Mouse (Mus musculus): ENCODE measurements around the gene Rbm20.
A peak's percentile ranks its signal among the peaks of the same experiment; 100 is the strongest.

Gene Rbm20

GRCm38 (mm10) chr19:53809185-53809861 lies 132.2 kb downstream of the Rbm20 start:
- DNase-seq (ENCODE audit: low spot score in 2 of 2), result peak in 1 of 2 experiments; percentile 68

GRCm38 (mm10) chr19:53810024-53810423 lies 132.9 kb downstream of the Rbm20 start:
- no peak for DNase-seq (ENCODE audit: low spot score in 2 of 2)

GRCm38 (mm10) chr19:53810584-53810983 lies 133.5 kb downstream of the Rbm20 start:
- DNase-seq (ENCODE audit: low spot score in 2 of 2), result no peak

GRCm38 (mm10) chr19:53813576-53813975 lies 136.5 kb downstream of the Rbm20 start:
- no peak for DNase-seq (ENCODE audit: low spot score in 2 of 2)

- DNase-seq (ENCODE audit: low spot score in 2 of 2), result no peak
Measured at GRCm38 (mm10) chr19:53815714-53816113, 138.6 kb downstream of the Rbm20 start.

- no peak for DNase-seq (ENCODE audit: low spot score in 2 of 2)
Measured at GRCm38 (mm10) chr19:53816242-53816641, 139.1 kb downstream of the Rbm20 start.

GRCm38 (mm10) chr19:53819299-53819698 lies 142.2 kb downstream of the Rbm20 start:
- no peak for DNase-seq (ENCODE audit: low spot score in 2 of 2)

- DNase-seq (ENCODE audit: low spot score in 2 of 2), result no peak
Measured at GRCm38 (mm10) chr19:53821241-53822120, 144.4 kb downstream of the Rbm20 start.

GRCm38 (mm10) chr19:53823847-53824246 lies 146.7 kb downstream of the Rbm20 start:
- no peak for DNase-seq (ENCODE audit: low spot score in 2 of 2)

GRCm38 (mm10) chr19:53824872-53825680 lies 148.0 kb downstream of the Rbm20 start:
- DNase-seq (ENCODE audit: low spot score in 2 of 2), result no peak

- DNase-seq (ENCODE audit: low spot score in 2 of 2), result no peak
Measured at GRCm38 (mm10) chr19:53829990-53830389, 152.9 kb downstream of the Rbm20 start.

GRCm38 (mm10) chr19:53830407-53831163 lies 153.5 kb downstream of the Rbm20 start:
- DNase-seq (ENCODE audit: low spot score in 2 of 2), result no peak

GRCm38 (mm10) chr19:53831164-53831448 lies 154.0 kb downstream of the Rbm20 start:
- DNase-seq (ENCODE audit: low spot score in 2 of 2), result no peak

GRCm38 (mm10) chr19:53832512-53832911 lies 155.4 kb downstream of the Rbm20 start:
- DNase-seq (ENCODE audit: low spot score in 2 of 2), result no peak

- DNase-seq (ENCODE audit: low spot score in 2 of 2), result no peak
Measured at GRCm38 (mm10) chr19:53833745-53834369, 156.8 kb downstream of the Rbm20 start.

- no peak for DNase-seq (ENCODE audit: low spot score in 2 of 2)
Measured at GRCm38 (mm10) chr19:53836569-53837454, 159.7 kb downstream of the Rbm20 start.

- no peak for DNase-seq (ENCODE audit: low spot score in 2 of 2)
Measured at GRCm38 (mm10) chr19:53838850-53839249, 161.7 kb downstream of the Rbm20 start.

GRCm38 (mm10) chr19:53839837-53840236 lies 162.7 kb downstream of the Rbm20 start:
- DNase-seq (ENCODE audit: low spot score in 2 of 2), result no peak

GRCm38 (mm10) chr19:53841915-53842314 lies 164.8 kb downstream of the Rbm20 start:
- peak in 1 of 2 experiments; percentile 57 for DNase-seq (ENCODE audit: low spot score in 2 of 2)

GRCm38 (mm10) chr19:53843972-53844371 lies 166.9 kb downstream of the Rbm20 start:
- DNase-seq (ENCODE audit: low spot score in 2 of 2), result no peak

Measured in right cerebral cortex, postnatal 10 days (tissue).